Comparison of ENCODE assay signal across 25 mouse cellular contexts in the genomic region with DNA sequence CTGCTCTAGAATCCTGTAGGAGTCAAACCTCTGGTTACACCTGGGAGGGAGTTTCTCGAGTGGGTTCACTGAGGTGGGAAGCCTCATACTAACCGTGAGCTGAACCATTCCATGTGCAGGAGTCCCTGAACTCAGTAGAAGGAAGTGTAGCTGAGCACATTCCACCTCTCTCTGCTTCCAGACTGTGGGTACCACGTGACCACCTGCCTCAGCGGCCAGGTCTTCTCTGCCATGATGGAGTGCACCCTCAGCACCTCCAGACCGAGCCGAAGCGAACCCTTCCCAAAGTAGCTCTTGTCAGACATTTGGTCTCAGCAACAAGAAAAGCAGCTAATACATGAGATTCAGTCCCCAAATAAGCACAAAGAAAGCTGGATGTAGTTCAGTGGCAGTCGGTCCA. TPM values are rescaled to one million over a fixed set of nuclear protein-coding genes. Genes with fewer than 3 reads are reported as not detected.
A peak's percentile ranks its signal among the peaks of the same experiment; 100 is the strongest.
DNase-seq lines count a peak whose midpoint lies in the region; ATAC-seq and TF ChIP-seq lines count a peak whose summit lies in the region.
"Had no signal": no experiment of that assay in that cellular context is flagged by ENCODE, and none has a peak within 500 bp of the region (broad histone marks: within the 10 kb centered on the region; RNA-seq: fewer than 3 reads in every experiment).

No protein-coding gene starts in this region.

- no peaks in the 10 kb centered on the region for H3K9me3 ChIP-seq in liver, embryonic 13.5 days (replicated peaks)
- H3K9me3 ChIP-seq in liver, embryonic 11.5 days (ENCODE audit: control insufficient read depth, low read length), result no peaks in the 10 kb centered on the region
- no peaks in the 10 kb centered on the region for H3K9me3 ChIP-seq in ES-Bruce4 (replicated peaks; ENCODE audit: control insufficient read depth, insufficient read depth, low read length, poor library complexity, severe bottlenecking)
- no peaks in the 10 kb centered on the region for H3K9me3 ChIP-seq in liver, embryonic 15.5 days (replicated peaks)
- no peaks in the 10 kb centered on the region for H3K9me3 ChIP-seq in forebrain, embryonic 13.5 days (replicated peaks)
- H3K9me3 ChIP-seq: forebrain, embryonic 10.5 days; heart, embryonic 13.5 days; hindbrain, embryonic 12.5 days; hindbrain, embryonic 15.5 days; intestine, embryonic 15.5 days had no signal

- no peak overlapping the region for H3K4me3 ChIP-seq in liver, embryonic 13.5 days (replicated peaks)
- H3K4me3 ChIP-seq in liver, embryonic 11.5 days (ENCODE audit: low read depth, low read length), result no peak overlapping the region
- peak overlapping the region; percentile 10 for H3K4me3 ChIP-seq in ES-Bruce4 (ENCODE audit: low read depth, low read length)
- H3K4me3 ChIP-seq in liver, embryonic 15.5 days (replicated peaks), result no peak overlapping the region
- no peak overlapping the region for H3K4me3 ChIP-seq in forebrain, embryonic 13.5 days
- H3K4me3 ChIP-seq: forebrain, embryonic 10.5 days; gastrocnemius, adult 2 months; heart, embryonic 13.5 days; hindbrain, embryonic 12.5 days; hindbrain, embryonic 15.5 days; intestine, embryonic 15.5 days had no signal

- peaks cover 87% of the 10 kb centered on the region for H3K4me1 ChIP-seq in liver, embryonic 13.5 days (replicated peaks)
- H3K4me1 ChIP-seq in liver, embryonic 11.5 days (replicated peaks; ENCODE audit: control insufficient read depth, insufficient read depth, low read length), result peaks cover 52% of the 10 kb centered on the region
- peaks cover 11% of the 10 kb centered on the region for H3K4me1 ChIP-seq in ES-Bruce4 (ENCODE audit: control insufficient read depth, insufficient read depth, low read length)
- H3K4me1 ChIP-seq in liver, embryonic 15.5 days (replicated peaks), result peaks cover 89% of the 10 kb centered on the region
- peaks cover 7% of the 10 kb centered on the region for H3K4me1 ChIP-seq in forebrain, embryonic 13.5 days

- no peak for TF ChIP-seq POLR2A in ES-Bruce4 (IDR thresholded peaks at IDR 0.05; ENCODE audit: insufficient read depth, low read length)

- ATAC-seq in liver, embryonic 13.5 days (ENCODE audit: low read depth), result no peak
- ATAC-seq in liver, embryonic 11.5 days (replicated peaks; ENCODE audit: low FRiP score), result no peak
- no peak for ATAC-seq in liver, embryonic 15.5 days (ENCODE audit: insufficient read depth)
- ATAC-seq in forebrain, embryonic 13.5 days, result no peak
- ATAC-seq: CD4-positive, CD25-positive, alpha-beta regulatory T cell, adult 4 months; forebrain, embryonic 14.5 days; forebrain, postnatal 0 days; intestine, embryonic 15.5 days had no signal

- TF ChIP-seq EP300 in ES-Bruce4 (IDR thresholded peaks at IDR 0.05; ENCODE audit: insufficient read depth, low read depth, low read length), result no peak

- WGBS in liver, embryonic 13.5 days (ENCODE audit: insufficient replicate concordance), result 82% methylated on average over 8 of the region's 8 CpGs
- 85% methylated on average over 8 of the region's 8 CpGs for WGBS in liver, embryonic 11.5 days
- 85% methylated on average over 8 of the region's 8 CpGs for WGBS in liver, embryonic 15.5 days (ENCODE audit: insufficient replicate concordance)
- WGBS in forebrain, embryonic 13.5 days, result 86% methylated on average over 8 of the region's 8 CpGs

- H3K36me3 ChIP-seq in liver, embryonic 13.5 days, result no peaks in the 10 kb centered on the region
- H3K36me3 ChIP-seq in liver, embryonic 11.5 days (ENCODE audit: control insufficient read depth, insufficient read depth, low read length), result no peaks in the 10 kb centered on the region
- no peaks in the 10 kb centered on the region for H3K36me3 ChIP-seq in ES-Bruce4 (ENCODE audit: control insufficient read depth, insufficient read depth, low read length, poor library complexity, severe bottlenecking)
- H3K36me3 ChIP-seq in liver, embryonic 15.5 days (replicated peaks), result no peaks in the 10 kb centered on the region
- H3K36me3 ChIP-seq in forebrain, embryonic 13.5 days (ENCODE audit: poor library complexity, severe bottlenecking), result no peaks in the 10 kb centered on the region
- H3K36me3 ChIP-seq: forebrain, embryonic 10.5 days; heart, embryonic 13.5 days; hindbrain, embryonic 12.5 days; hindbrain, embryonic 15.5 days; intestine, embryonic 15.5 days had no signal

- no peaks in the 10 kb centered on the region for H3K27me3 ChIP-seq in liver, embryonic 13.5 days
- H3K27me3 ChIP-seq in liver, embryonic 11.5 days (replicated peaks; ENCODE audit: control insufficient read depth, insufficient read depth, low read length), result no peaks in the 10 kb centered on the region
- H3K27me3 ChIP-seq in ES-Bruce4 (ENCODE audit: control insufficient read depth, insufficient read depth, low read length, poor library complexity, severe bottlenecking), result no peaks in the 10 kb centered on the region
- H3K27me3 ChIP-seq in liver, embryonic 15.5 days, result no peaks in the 10 kb centered on the region
- H3K27me3 ChIP-seq in forebrain, embryonic 13.5 days, result no peaks in the 10 kb centered on the region; the same call in 1 of the 2 replicates
- H3K27me3 ChIP-seq: heart, embryonic 13.5 days; hindbrain, embryonic 15.5 days; intestine, embryonic 15.5 days had no signal

- no peak overlapping the region for H3K4me2 ChIP-seq in liver, embryonic 13.5 days
- no peak overlapping the region for H3K4me2 ChIP-seq in liver, embryonic 11.5 days
- no peak overlapping the region for H3K4me2 ChIP-seq in liver, embryonic 15.5 days
- H3K4me2 ChIP-seq in forebrain, embryonic 13.5 days, result no peak overlapping the region
- H3K4me2 ChIP-seq: heart, embryonic 13.5 days; hindbrain, embryonic 12.5 days; hindbrain, embryonic 15.5 days; intestine, embryonic 15.5 days had no signal

- no peak for TF ChIP-seq CTCF in ES-Bruce4 (IDR thresholded peaks at IDR 0.05; ENCODE audit: low read depth, low read length)

- DNase-seq in liver, embryonic 13.5 days, result no peak
- no peak for DNase-seq in liver, embryonic 11.5 days (ENCODE audit: low spot score)
- peak; percentile 77 for DNase-seq in R1 (ENCODE audit: low read depth, low spot score)
- no peak for DNase-seq in kidney, postnatal 25 days
- DNase-seq: adrenal gland, postnatal 10 days; adrenal gland, postnatal 36 days; cerebellum, adult 18-20 months; cerebellum, adult 9-10 months; cerebellum, postnatal 14 days; forebrain, postnatal 0 days; gastrocnemius, adult 2 months; gastrocnemius, postnatal 14 days; heart, adult 11 months; heart, postnatal 14 days; heart, postnatal 4 days had no signal

- H3K27ac ChIP-seq in liver, embryonic 13.5 days, result peak overlapping the region; percentile 99; the same call in 1 of the 2 replicates
- no peak overlapping the region for H3K27ac ChIP-seq in liver, embryonic 11.5 days (ENCODE audit: low read depth, low read length)
- H3K27ac ChIP-seq in ES-Bruce4 (ENCODE audit: insufficient read depth, low read length), result peak overlapping the region; percentile 37
- H3K27ac ChIP-seq in liver, embryonic 15.5 days (replicated peaks), result peak overlapping the region; percentile 99; the same call in 1 of the 2 replicates
- H3K27ac ChIP-seq in forebrain, embryonic 13.5 days, result no peak overlapping the region
- H3K27ac ChIP-seq: forebrain, embryonic 10.5 days; gastrocnemius, adult 2 months; hindbrain, embryonic 12.5 days; hindbrain, embryonic 15.5 days; intestine, embryonic 15.5 days had no signal

- H3K9ac ChIP-seq in liver, embryonic 13.5 days, result peak overlapping the region; percentile 78; the same call in 1 of the 2 replicates
- H3K9ac ChIP-seq in liver, embryonic 11.5 days (ENCODE audit: low read depth, low read length), result no peak overlapping the region
- no peak overlapping the region for H3K9ac ChIP-seq in ES-Bruce4 (ENCODE audit: low read depth, poor library complexity, severe bottlenecking)
- H3K9ac ChIP-seq in liver, embryonic 15.5 days, result no peak overlapping the region
- H3K9ac ChIP-seq in forebrain, embryonic 13.5 days, result no peak overlapping the region
- H3K9ac ChIP-seq: forebrain, postnatal 0 days; heart, embryonic 13.5 days; hindbrain, embryonic 12.5 days; hindbrain, embryonic 15.5 days; intestine, embryonic 15.5 days had no signal

RNA-seq across cellular contexts. Expression of a gene that starts 20.4 kb away (rescaled TPM):
- polyA plus RNA-seq in liver, embryonic 13.5 days (2015; fragmentation: Nextera tagmentation; extraction: Ambion mirVana), result 2.5 and 2.8 TPM in 2 replicates
- 10.1 and 11.1 TPM in 2 replicates for polyA plus RNA-seq in liver, embryonic 11.5 days (2014; fragmentation: Nextera tagmentation; extraction: Ambion mirVana)
- 2.7 and 4.7 TPM in 2 replicates for polyA plus RNA-seq in ES-Bruce4 (2011; ENCODE audit: insufficient read depth, insufficient read length, low read depth, missing spikeins)
- polyA plus RNA-seq in liver, embryonic 15.5 days (2015; fragmentation: Nextera tagmentation; extraction: Ambion mirVana), result 2.3 and 2.9 TPM in 2 replicates
- polyA plus RNA-seq in forebrain, embryonic 13.5 days (2015; fragmentation: Nextera tagmentation; extraction: Ambion mirVana), result 1.6 and 1.7 TPM in 2 replicates

Comparison
In these comparisons a context has a peak if more than half of its experiments do, and no peak if none do; other contexts are left out.
1. H3K27ac ChIP-seq: peak in liver, embryonic 13.5 days (single experiment), ES-Bruce4 (single experiment) and liver, embryonic 15.5 days (single experiment); none in liver, embryonic 11.5 days (single experiment) and forebrain, embryonic 13.5 days (single experiment).